In genomic region chr17:84790447-84791098, GRCm38 (mm10) we compare ENCODE assay signal across 8 mouse cellular contexts. TPM values are rescaled to one million over a fixed set of nuclear protein-coding genes. Genes with fewer than 3 reads are reported as not detected.
DNase-seq lines count a peak whose midpoint lies in the region; ATAC-seq lines count a peak whose summit lies in the region.

Gene Lrpprc, minus strand, starts transcription at chr17:84790789.

- intact Hi-C loops in heart, postnatal 14 days (cut with DNase I), result loop anchor here (2.0 kb wide), 1 partner anchor 300 kb away; the partner anchor contains the start of genes Camkmt and Prepl

- ATAC-seq in forebrain, embryonic 14.5 days, result peak; percentile 99
- peak; percentile 99 for ATAC-seq in neural tube, embryonic 15.5 days (ENCODE audit: low FRiP score)

- under 1% methylated on average over 51 of the region's 51 CpGs for WGBS in forebrain, embryonic 14.5 days
- under 1% methylated on average over 51 of the region's 51 CpGs for WGBS in neural tube, embryonic 15.5 days

- peak within 1 kb of the TSS; percentile 90 for H3K9ac ChIP-seq in forebrain, embryonic 14.5 days (ENCODE audit: low read length)
- peak within 1 kb of the TSS; percentile 96 for H3K9ac ChIP-seq in neural tube, embryonic 15.5 days (replicated peaks)

- H3K27me3 ChIP-seq in forebrain, embryonic 14.5 days (replicated peaks; ENCODE audit: control insufficient read depth, insufficient read depth, low read length), result no peaks in the 10 kb centered on the region
- no peaks in the 10 kb centered on the region for H3K27me3 ChIP-seq in neural tube, embryonic 15.5 days (replicated peaks)

- H3K36me3 ChIP-seq in forebrain, embryonic 14.5 days (ENCODE audit: control insufficient read depth, insufficient read depth, low read length), result 0 out of 2 replicates have a peak, but pooled peaks cover 3% of the 10 kb centered on the region
- H3K36me3 ChIP-seq in neural tube, embryonic 15.5 days, result 0 out of 2 replicates have a peak, but pooled peaks cover 4% of the 10 kb centered on the region

- peak within 1 kb of the TSS; percentile 98 for H3K4me3 ChIP-seq in forebrain, embryonic 14.5 days (ENCODE audit: low read depth, low read length)
- H3K4me3 ChIP-seq in neural tube, embryonic 15.5 days (replicated peaks), result peak within 1 kb of the TSS; percentile 100

- peak within 1 kb of the TSS; percentile 93 for H3K4me2 ChIP-seq in forebrain, embryonic 14.5 days (ENCODE audit: low read length)
- H3K4me2 ChIP-seq in neural tube, embryonic 15.5 days, result peak within 1 kb of the TSS; percentile 89

- no peaks in the 10 kb centered on the region for H3K9me3 ChIP-seq in forebrain, embryonic 14.5 days (replicated peaks; ENCODE audit: control insufficient read depth, low read length)
- H3K9me3 ChIP-seq in neural tube, embryonic 15.5 days (replicated peaks), result no peaks in the 10 kb centered on the region

- H3K4me1 ChIP-seq in forebrain, embryonic 14.5 days (ENCODE audit: control insufficient read depth, insufficient read depth, low read length), result peaks cover 8% of the 10 kb centered on the region
- H3K4me1 ChIP-seq in neural tube, embryonic 15.5 days, result peaks cover 32% of the 10 kb centered on the region

- H3K27ac ChIP-seq in forebrain, embryonic 14.5 days (ENCODE audit: low read depth, low read length), result peak within 1 kb of the TSS; percentile 79; the same call in 1 of the 2 replicates
- peak within 1 kb of the TSS; percentile 89 for H3K27ac ChIP-seq in neural tube, embryonic 15.5 days (replicated peaks)

- DNase-seq in ES-CJ7 (ENCODE audit: low read depth, low spot score), result peak; percentile 94
- DNase-seq in cerebellum, adult 11 months, result peak; percentile 95
- DNase-seq in forebrain, embryonic 14.5 days (ENCODE audit: low spot score), result peak; percentile 97
- peak; percentile 93 to 96 for DNase-seq in heart, postnatal 14 days
- peak; percentile 95 for DNase-seq in layer of hippocampus, adult 11-12 months (ENCODE audit: low spot score)
- peak; percentile 93 to 96 for DNase-seq in lung, adult 18-20 months
- peak; percentile 95 for DNase-seq in testis, postnatal 14 days (ENCODE audit: low spot score)

RNA-seq across cellular contexts. Expression of gene Lrpprc, which starts in this region (rescaled TPM):
- polyA plus RNA-seq in forebrain, embryonic 14.5 days (2014; fragmentation: Nextera tagmentation; extraction: Ambion mirVana), result 29.9 and 38.7 TPM in 2 replicates
- 100 to 1,000 TPM; 150 to 152 TPM for total RNA-seq in heart, postnatal 14 days (2021)
- polyA plus RNA-seq in neural tube, embryonic 15.5 days (2015; fragmentation: Nextera tagmentation; extraction: Ambion mirVana), result 46.5 and 47.2 TPM in 2 replicates

Comparison
In these comparisons a context has a peak if more than half of its experiments do, and no peak if none do; other contexts are left out.
1. Peak in every context shown above with its lines: DNase-seq, ATAC-seq, H3K4me3 ChIP-seq and H3K27ac ChIP-seq.